Mouse (Mus musculus) neural tube, embryonic 13.5 days (tissue): ENCODE measurements around the gene Bicdl2. TPM values are rescaled to one million over a fixed set of nuclear protein-coding genes. Genes with fewer than 3 reads are reported as not detected.

Experiments used
- ATAC-seq: fragments of 200-750 bp; cut with Nextera tagmentation; 2 replicates; pipeline ENCODE4 v1.8.0; 2017; ENCODE audit warnings: low read depth, mild to moderate bottlenecking, moderate TSS enrichment, moderate library complexity
- H3K27ac ChIP-seq: fragments of 300-500 bp; sonication (generic); replicated peaks from 2 replicates; pipeline ENCODE4 v1.5.1; 2015; ENCODE audit warnings: moderate library complexity, mild to moderate bottlenecking, inconsistent platforms
- H3K27me3 ChIP-seq: fragments of 300-500 bp; sonication (generic); 2 replicates; pipeline ENCODE4 v1.6.1; 2015; ENCODE audit warnings: mild to moderate bottlenecking, inconsistent platforms
- H3K36me3 ChIP-seq: fragments of 300-500 bp; sonication (generic); 2 replicates; pipeline ENCODE4 v1.6.1; 2015; ENCODE audit warnings: mild to moderate bottlenecking, inconsistent platforms
- H3K4me1 ChIP-seq: fragments of 300-500 bp; sonication (generic); replicated peaks from 2 replicates; pipeline ENCODE4 v1.6.1; 2015; ENCODE audit warnings: inconsistent platforms
- H3K4me2 ChIP-seq: fragments of 300-500 bp; sonication (generic); 2 replicates; pipeline ENCODE4 v1.6.1; 2015; ENCODE audit warnings: inconsistent platforms, mild to moderate bottlenecking, moderate library complexity
- H3K4me3 ChIP-seq: fragments of 300-500 bp; sonication (generic); 2 replicates; pipeline ENCODE4 v1.5.1; 2015; ENCODE audit warnings: mild to moderate bottlenecking, inconsistent platforms
- H3K9ac ChIP-seq: fragments of 300-500 bp; sonication (generic); 2 replicates; pipeline ENCODE4 v1.6.1; 2015; ENCODE audit warnings: moderate library complexity, mild to moderate bottlenecking, inconsistent platforms
- H3K9me3 ChIP-seq: fragments of 300-500 bp; sonication (generic); 2 replicates; pipeline ENCODE4 v1.6.1; 2016; ENCODE audit warnings: inconsistent platforms
- WGBS: fragments of 180-500 bp; shearing (Covaris S2); methylation state at CpG from one replicate; pipeline ENCODE4 v1.1.7; 2015; 5-methylcytosine and 5-hydroxymethylcytosine counted together
- polyA plus RNA-seq: library from polyadenylated mRNA; unstranded; fragments of >200 nt; fragmentation: Nextera tagmentation; extraction: Ambion mirVana; gene quantifications from 2 replicates; pipeline ENCODE4 v1.2.1, GENCODE M21; 2015

Bicdl2 gene
- polyA plus RNA-seq = 0.19 TPM in 1 of 2 replicates, not detected in the other

DNA sequence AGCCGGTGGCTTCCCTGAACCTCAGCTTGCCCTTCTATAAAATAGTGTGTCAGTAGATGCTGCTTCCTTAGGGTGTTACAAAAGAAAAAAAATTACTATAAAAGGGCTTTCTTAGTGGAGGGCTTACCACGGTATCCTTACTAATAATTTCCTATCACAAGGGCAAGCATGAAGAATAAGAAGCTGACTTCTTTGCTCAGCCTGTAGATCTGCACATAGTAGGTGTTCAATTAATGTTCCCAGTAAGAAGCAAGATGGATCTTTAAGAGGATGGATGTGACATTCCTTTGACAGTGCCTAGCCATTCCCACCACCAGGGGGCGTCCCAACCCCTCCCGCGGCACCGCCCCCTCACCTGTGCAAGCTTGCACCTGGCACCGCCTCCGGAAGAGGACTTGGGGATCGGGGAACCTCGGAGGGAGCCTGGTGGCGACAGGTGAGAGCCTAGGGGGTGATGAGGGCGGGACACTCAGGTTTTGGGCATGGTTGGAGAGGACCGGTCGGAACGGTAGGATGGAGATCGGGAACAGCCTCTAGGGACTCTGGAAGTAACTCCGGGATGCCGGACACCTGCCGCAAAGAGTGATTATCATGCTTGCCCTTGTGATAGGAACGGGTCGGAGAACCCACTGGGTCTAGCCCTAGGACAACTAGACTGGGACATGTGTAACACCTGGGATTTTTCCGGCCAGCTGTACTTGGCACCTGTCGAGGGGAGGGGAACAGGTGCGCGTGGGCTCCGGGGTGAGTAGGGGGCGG, at the start of gene Bicdl2:
TSS of gene Bicdl2 (plus strand) at position 390 of the 759 bp plus-strand sequence.
- peaks cover 8% of the 10 kb centered on the region for H3K4me1 ChIP-seq
- ATAC-seq = no peak
- H3K9ac ChIP-seq = no peak within 1 kb of the TSS
- H3K4me2 ChIP-seq = no peak within 1 kb of the TSS
- H3K36me3 ChIP-seq = no peaks in the 10 kb centered on the region
- H3K27me3 ChIP-seq = peaks cover 54% of the 10 kb centered on the region
- WGBS = 6% methylated on average over 27 of the region's 27 CpGs
- no peak within 1 kb of the TSS for H3K4me3 ChIP-seq
- no peaks in the 10 kb centered on the region for H3K9me3 ChIP-seq
- no peak within 1 kb of the TSS for H3K27ac ChIP-seq

DNA sequence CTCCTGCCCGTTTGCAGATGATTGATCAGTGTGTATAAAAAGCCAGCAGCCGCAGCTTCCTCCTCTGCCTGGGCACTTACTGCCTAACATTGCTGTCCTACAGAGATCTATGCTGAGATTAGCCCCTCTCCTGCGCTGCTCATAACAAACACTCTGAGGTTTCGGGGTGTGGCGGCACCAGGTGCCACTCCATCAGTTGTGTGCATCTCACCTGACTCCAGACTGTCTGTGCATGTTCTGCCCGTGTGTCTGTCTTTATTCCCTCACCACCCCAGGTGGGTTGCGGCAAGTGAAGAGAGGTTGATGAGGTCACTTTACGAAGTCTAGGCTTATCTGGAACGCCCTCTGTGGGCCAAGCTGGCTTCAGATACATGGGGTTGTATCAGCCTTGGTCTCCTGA, 43.2 kb upstream of the Bicdl2 start:
- Histone ChIP-seq H3K27me3 (peaks cover 5% of the 10 kb centered on the region; the same call in 1 of the 2 replicates), H3K27ac (no peak overlapping the region), H3K4me3 (no peak overlapping the region), H3K9me3 (no peaks in the 10 kb centered on the region), H3K9ac (no peak overlapping the region), H3K4me2 (no peak overlapping the region), H3K4me1 (no peaks in the 10 kb centered on the region), H3K36me3 (no peaks in the 10 kb centered on the region)
- ATAC-seq = no peak
- 63% methylated on average over 9 of the region's 9 CpGs for WGBS

GRCm38 (mm10) chr17:23620351-23620750, 40.0 kb upstream of the Bicdl2 start:
- Histone ChIP-seq H3K27me3 (peaks cover 5% of the 10 kb centered on the region; the same call in 1 of the 2 replicates), H3K9me3 (no peaks in the 10 kb centered on the region), H3K4me1 (no peaks in the 10 kb centered on the region), H3K4me3 (no peak overlapping the region), H3K36me3 (no peaks in the 10 kb centered on the region), H3K27ac (no peak overlapping the region), H3K9ac (no peak overlapping the region), H3K4me2 (no peak overlapping the region)
- WGBS = 84% methylated on average over 7 of the region's 7 CpGs
- ATAC-seq = no peak

GRCm38 (mm10) chr17:23627813-23628212, 32.5 kb upstream of the Bicdl2 start:
- Histone ChIP-seq H3K27me3 (no peaks in the 10 kb centered on the region), H3K27ac (no peak overlapping the region), H3K9me3 (no peaks in the 10 kb centered on the region), H3K4me2 (no peak overlapping the region), H3K4me1 (peaks cover 5% of the 10 kb centered on the region; the same call in 1 of the 2 replicates), H3K4me3 (no peak overlapping the region), H3K36me3 (no peaks in the 10 kb centered on the region), H3K9ac (no peak overlapping the region)
- no peak for ATAC-seq
- 42% methylated on average over 7 of the region's 7 CpGs for WGBS

DNA sequence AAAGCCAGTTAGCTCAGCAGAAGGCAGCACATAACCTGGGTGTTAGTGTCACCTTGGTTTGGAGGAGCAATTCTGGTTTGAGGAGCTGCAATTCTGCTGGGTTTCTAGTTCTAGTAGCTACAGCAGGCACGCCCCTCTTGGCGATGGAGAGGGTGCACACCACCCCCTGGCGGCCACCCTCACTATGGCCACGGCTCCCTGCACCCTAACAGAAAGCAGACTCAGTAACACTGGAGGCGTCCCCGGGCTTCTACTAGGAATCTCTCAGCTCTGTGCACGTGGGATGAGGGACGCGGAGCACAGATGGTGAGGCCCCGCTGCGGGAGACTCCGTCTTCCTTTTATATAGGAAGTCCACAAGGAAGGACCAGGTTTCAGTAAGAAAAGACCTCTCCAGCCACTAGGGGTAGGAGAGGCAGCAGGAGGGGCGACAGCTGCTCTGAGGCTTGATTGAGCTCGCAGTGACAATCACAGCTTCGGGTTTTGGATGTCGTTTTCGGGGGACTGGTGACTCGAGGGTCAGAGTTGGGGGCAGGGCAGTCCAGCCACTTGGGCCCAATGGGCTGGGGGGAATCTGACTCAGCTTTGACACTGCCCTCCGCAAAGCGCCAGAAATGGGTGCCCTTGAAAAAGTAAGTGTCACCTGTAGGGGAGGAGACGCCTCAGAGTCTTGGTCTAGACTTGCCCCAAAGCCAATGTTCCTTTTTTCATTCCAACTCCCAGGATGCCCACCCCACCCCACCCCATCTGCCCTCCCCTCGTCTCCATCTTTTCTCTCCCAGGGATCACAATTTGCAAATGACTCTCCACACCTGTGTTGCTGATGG, 29.9 kb upstream of the Bicdl2 start:
- ATAC-seq = peak; percentile 83
- Histone ChIP-seq H3K27ac (no peak overlapping the region), H3K4me1 (peaks cover 5% of the 10 kb centered on the region; the same call in 1 of the 2 replicates), H3K9me3 (no peaks in the 10 kb centered on the region), H3K27me3 (no peaks in the 10 kb centered on the region), H3K36me3 (no peaks in the 10 kb centered on the region), H3K4me2 (peak overlapping the region; percentile 44), H3K4me3 (no peak overlapping the region), H3K9ac (peak overlapping the region; percentile 53; the same call in 1 of the 2 replicates)
- WGBS = 18% methylated on average over 22 of the region's 22 CpGs

DNA sequence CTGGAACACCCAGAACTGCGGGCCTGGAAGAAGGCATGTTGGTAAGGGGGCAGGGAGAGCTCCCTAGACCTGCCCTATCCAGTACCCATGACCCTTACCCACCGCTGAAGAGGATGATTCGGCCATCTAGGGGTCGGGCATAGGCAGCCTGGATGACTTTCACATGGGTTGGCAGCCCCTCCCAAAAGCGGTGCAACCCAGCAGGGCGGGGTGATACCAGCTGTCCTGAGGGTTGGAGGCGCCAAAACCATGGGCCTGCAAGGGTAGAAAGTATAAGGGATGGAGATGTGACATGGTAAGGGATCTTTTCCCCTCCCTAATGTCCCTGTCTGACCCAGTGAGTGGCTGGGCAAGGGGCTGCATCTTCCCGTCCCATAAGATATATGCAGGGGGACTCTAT, 29.1 kb upstream of the Bicdl2 start:
- Histone ChIP-seq H3K4me3 (no peak overlapping the region), H3K4me1 (peaks cover 5% of the 10 kb centered on the region; the same call in 1 of the 2 replicates), H3K27me3 (no peaks in the 10 kb centered on the region), H3K9me3 (no peaks in the 10 kb centered on the region), H3K27ac (no peak overlapping the region), H3K9ac (no peak overlapping the region), H3K36me3 (no peaks in the 10 kb centered on the region), H3K4me2 (no peak overlapping the region)
- ATAC-seq = 0 out of 2 replicates have a peak, but pooled peaks have one; percentile 40
- WGBS = 87% methylated on average over 8 of the region's 8 CpGs

DNA sequence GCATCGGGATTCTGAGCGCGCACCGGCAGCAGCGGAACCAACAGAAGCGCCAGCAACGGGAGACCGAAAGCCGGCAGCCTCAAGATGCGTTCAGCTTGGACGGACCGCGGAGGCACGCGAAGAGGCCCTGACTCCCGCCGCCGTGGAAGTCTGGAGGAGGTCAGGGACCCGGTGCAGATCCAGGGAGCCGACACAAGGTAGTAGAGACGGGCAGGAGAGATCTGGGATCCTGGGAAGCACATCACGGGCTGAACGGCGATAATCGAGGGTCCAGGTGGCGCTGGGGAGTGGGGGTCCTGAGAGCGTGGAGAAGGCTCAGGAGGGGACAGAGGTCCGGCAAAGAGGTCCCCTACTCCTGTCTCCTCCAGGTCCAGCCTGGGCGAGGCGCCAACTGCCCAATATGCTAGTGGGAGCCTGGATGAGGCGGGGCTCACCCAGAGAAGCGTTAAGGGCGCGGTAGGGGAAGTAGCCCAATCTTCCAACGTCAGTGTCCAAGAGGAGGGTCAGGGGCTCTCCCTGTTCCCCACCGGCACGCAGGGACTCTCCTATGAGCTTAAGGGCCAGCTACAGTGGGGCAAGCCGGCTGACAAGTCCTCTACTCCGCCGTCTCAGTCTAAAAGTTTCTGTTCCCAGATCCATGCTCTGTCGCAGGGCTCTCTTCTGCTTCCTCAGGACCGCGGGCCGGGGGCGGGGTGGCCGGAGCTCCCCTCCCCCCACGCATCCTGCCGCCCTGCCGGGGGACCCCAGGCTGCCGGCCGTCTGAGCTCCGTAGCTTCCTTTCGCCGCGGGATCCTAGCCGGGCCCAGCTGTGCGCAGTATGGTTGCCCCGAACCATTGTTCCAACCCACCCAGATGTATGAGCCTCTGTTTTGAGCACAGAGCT, 15.5 kb upstream of the Bicdl2 start, which contains the start of gene Mmp25:
TSS of gene Mmp25 (minus strand) at position 665 of the 883 bp plus-strand sequence.
- Histone ChIP-seq H3K9me3 (no peaks in the 10 kb centered on the region), H3K4me1 (peaks cover 11% of the 10 kb centered on the region), H3K27ac (0 out of 2 replicates have a peak within 1 kb of the TSS, but pooled peaks have one; percentile 13), H3K36me3 (no peaks in the 10 kb centered on the region), H3K27me3 (peaks cover 42% of the 10 kb centered on the region), H3K4me3 (peak within 1 kb of the TSS; percentile 41), H3K4me2 (peak within 1 kb of the TSS; percentile 69), H3K9ac (peak within 1 kb of the TSS; percentile 63)
- peak; percentile 43 for ATAC-seq
- WGBS = under 1% methylated on average over 58 of the region's 58 CpGs

DNA sequence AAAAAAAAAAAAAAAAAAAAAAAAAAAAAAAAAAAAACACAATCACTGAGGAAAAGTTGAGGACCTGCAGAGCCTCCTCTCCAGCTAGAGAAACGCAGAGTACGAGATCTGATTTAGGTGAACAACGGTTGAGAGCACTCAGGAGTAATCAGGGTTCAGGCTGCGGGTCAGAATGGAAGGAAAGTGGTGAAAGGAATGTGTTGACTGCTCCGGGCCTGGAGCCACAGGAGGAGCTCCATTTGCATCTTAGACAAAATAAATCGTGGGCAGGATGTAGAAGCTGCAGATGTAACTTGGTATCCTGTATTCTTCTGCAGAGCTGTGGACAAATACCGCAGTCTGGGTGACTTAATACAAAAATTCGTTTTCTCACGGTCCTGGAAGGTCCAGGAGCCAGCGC, 14.4 kb upstream of the Bicdl2 start:
- Histone ChIP-seq H3K9ac (no peak overlapping the region), H3K27ac (no peak overlapping the region), H3K36me3 (no peaks in the 10 kb centered on the region), H3K9me3 (no peaks in the 10 kb centered on the region), H3K27me3 (peaks cover 42% of the 10 kb centered on the region), H3K4me1 (peaks cover 11% of the 10 kb centered on the region), H3K4me2 (no peak overlapping the region), H3K4me3 (no peak overlapping the region)
- WGBS = 32% methylated on average over 10 of the region's 10 CpGs
- no peak for ATAC-seq

GRCm38 (mm10) chr17:23651363-23651762, 8.9 kb upstream of the Bicdl2 start:
- Histone ChIP-seq H3K27ac (no peak overlapping the region), H3K9ac (no peak overlapping the region), H3K4me2 (no peak overlapping the region), H3K4me3 (no peak overlapping the region), H3K9me3 (no peaks in the 10 kb centered on the region), H3K36me3 (no peaks in the 10 kb centered on the region), H3K4me1 (no peaks in the 10 kb centered on the region), H3K27me3 (peaks cover 13% of the 10 kb centered on the region)
- ATAC-seq = no peak
- WGBS = 83% methylated on average over 6 of the region's 6 CpGs

DNA sequence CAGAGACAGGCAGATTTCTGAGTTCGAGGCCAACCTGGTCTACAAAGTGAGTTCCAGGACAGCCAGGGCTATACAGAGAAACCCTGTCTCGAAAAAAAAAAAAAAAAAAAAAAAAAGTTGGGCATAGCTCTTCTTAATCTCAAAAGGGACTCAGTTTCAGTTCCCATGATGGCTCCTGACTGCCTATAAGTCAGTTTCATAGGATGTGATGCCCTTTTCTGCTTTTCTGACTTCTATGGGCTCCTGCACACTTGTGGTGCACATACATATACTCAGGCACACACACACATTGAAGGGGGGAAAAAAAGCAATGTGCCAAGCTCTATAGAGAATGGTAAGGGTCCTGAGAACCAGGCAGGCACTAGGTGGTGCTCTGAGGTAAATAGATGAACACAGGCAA, 7.0 kb upstream of the Bicdl2 start:
- Histone ChIP-seq H3K27ac (no peak overlapping the region), H3K9me3 (no peaks in the 10 kb centered on the region), H3K4me3 (no peak overlapping the region), H3K36me3 (no peaks in the 10 kb centered on the region), H3K9ac (no peak overlapping the region), H3K4me2 (no peak overlapping the region), H3K27me3 (peaks cover 7% of the 10 kb centered on the region; the same call in 1 of the 2 replicates), H3K4me1 (no peaks in the 10 kb centered on the region)
- ATAC-seq = no peak
- 67% methylated on average over 2 of the region's 2 CpGs for whole genome bisulfite sequencing

- Histone ChIP-seq H3K4me2 (no peak overlapping the region), H3K9ac (no peak overlapping the region), H3K4me1 (no peaks in the 10 kb centered on the region), H3K27me3 (peaks cover 10% of the 10 kb centered on the region), H3K36me3 (no peaks in the 10 kb centered on the region), H3K27ac (no peak overlapping the region), H3K9me3 (no peaks in the 10 kb centered on the region), H3K4me3 (no peak overlapping the region)
- WGBS = 59% methylated on average over 6 of the region's 6 CpGs
- ATAC-seq = no peak
Observed at GRCm38 (mm10) chr17:23654001-23654400, 6.3 kb upstream of the Bicdl2 start.
